Mouse (Mus musculus) limb, embryonic 15.5 days (tissue): Measurements from ENCODE around the gene Atxn3. TPM values are rescaled to one million over a fixed set of nuclear protein-coding genes. Genes with fewer than 3 reads are reported as not detected.
"Not testable (repeated sequence)": the region's sequence is repeated elsewhere in the genome, so short reads cannot be mapped to it uniquely, and the experiment has no call there.

ENCODE experiments used
- ATAC-seq: fragments of 200-750 bp; cut with Nextera tagmentation; 2 replicates; pipeline ENCODE4 v1.8.0; 2017; ENCODE audit warnings: low read depth, moderate TSS enrichment; ENCODE audit not compliant: insufficient number of reproducible peaks, low FRiP score, low TSS enrichment
- H3K27ac ChIP-seq: fragments of 300-500 bp; sonication (generic); 2 replicates; pipeline ENCODE4 v1.5.1; 2015; ENCODE audit warnings: moderate library complexity, mild to moderate bottlenecking, inconsistent platforms
- H3K27me3 ChIP-seq: fragments of 300-500 bp; sonication (generic); 2 replicates; pipeline ENCODE4 v1.6.1; 2015; ENCODE audit warnings: inconsistent platforms
- H3K36me3 ChIP-seq: fragments of 300-500 bp; sonication (generic); 2 replicates; pipeline ENCODE4 v1.6.1; 2015; ENCODE audit warnings: inconsistent platforms
- H3K4me1 ChIP-seq: fragments of 300-500 bp; sonication (generic); 2 replicates; pipeline ENCODE4 v1.6.1; 2015; ENCODE audit warnings: inconsistent platforms
- H3K4me2 ChIP-seq: fragments of 300-500 bp; sonication (generic); 2 replicates; pipeline ENCODE4 v1.6.1; 2015; ENCODE audit warnings: mild to moderate bottlenecking, inconsistent platforms
- H3K4me3 ChIP-seq: fragments of 300-500 bp; sonication (generic); 2 replicates; pipeline ENCODE4 v1.5.1; 2015; ENCODE audit warnings: mild to moderate bottlenecking, inconsistent platforms
- H3K9ac ChIP-seq: fragments of 300-500 bp; sonication (generic); 2 replicates; pipeline ENCODE4 v1.6.1; 2015; ENCODE audit warnings: inconsistent platforms
- H3K9me3 ChIP-seq: fragments of 300-500 bp; sonication (generic); 2 replicates; pipeline ENCODE4 v1.6.1; 2016; ENCODE audit warnings: inconsistent platforms
- WGBS: fragments of 180-500 bp; shearing (Covaris S2); methylation state at CpG from one replicate; pipeline ENCODE4 v1.1.7; 2015; 5-methylcytosine and 5-hydroxymethylcytosine counted together
- polyA plus RNA-seq: library from polyadenylated mRNA; unstranded; fragments of >200 nt; fragmentation: Nextera tagmentation; extraction: Ambion mirVana; gene quantifications from 2 replicates; pipeline ENCODE4 v1.2.1, GENCODE M21; 2015

The Atxn3 gene
- polyA plus RNA-seq, 1 experiment from 2014 or later, result 12.7 TPM

DNA sequence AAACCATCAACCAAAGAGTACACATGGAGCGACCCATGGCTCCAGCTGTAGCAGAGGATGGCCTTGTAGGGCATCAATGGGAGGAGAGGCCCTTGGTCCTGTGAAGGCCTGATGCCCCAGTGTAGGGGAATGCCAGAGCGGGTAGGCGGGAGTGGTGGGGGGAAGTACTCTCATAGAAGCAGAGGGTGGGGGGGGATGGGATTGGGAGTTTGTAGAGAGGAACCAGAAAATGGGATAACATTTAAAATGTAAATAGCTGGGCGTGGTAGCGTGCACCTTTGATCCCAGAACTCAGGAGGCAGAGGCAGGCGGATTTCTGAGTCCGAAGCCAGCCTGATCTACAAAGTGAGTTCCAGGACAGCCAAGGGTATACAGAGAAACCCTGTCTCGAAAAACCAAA lies 2.2 kb downstream of the Atxn3 start:
- 95% methylated on average over 8 of the region's 8 CpGs for WGBS
- ATAC-seq, H3K9ac ChIP-seq, H3K4me2 ChIP-seq, H3K36me3 ChIP-seq, H3K4me3 ChIP-seq, H3K9me3 ChIP-seq, H3K27me3 ChIP-seq, H3K27ac ChIP-seq: not testable (repeated sequence)
- peaks cover 10% of the 10 kb centered on the region; the same call in 1 of the 2 replicates for H3K4me1 ChIP-seq

DNA sequence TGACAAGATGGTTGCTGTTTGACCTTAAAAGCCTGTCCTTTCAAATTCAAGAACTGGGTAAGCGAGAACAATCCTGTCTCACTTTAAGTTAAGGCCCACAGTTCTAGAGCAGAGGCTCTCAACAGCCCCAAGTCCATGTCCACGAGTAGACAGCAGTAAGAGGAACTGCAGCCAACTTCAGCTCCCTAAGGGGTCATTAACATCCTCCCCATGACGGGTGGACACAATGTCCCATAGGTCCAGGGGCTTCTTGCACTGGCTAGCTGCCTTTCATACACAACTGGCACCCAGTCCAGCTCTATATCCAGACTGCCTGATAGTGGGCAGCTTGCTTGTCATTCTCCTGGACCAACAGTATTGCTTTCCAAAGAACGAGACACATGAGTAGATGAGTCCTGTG lies 9.2 kb downstream of the Atxn3 start:
- no peaks in the 10 kb centered on the region for H3K27me3 ChIP-seq
- 69% methylated on average over 4 of the region's 4 CpGs for WGBS
- no peak for ATAC-seq
- H3K36me3 ChIP-seq, result peaks cover 27% of the 10 kb centered on the region
- H3K27ac ChIP-seq, result no peak overlapping the region
- no peaks in the 10 kb centered on the region for H3K9me3 ChIP-seq
- H3K9ac ChIP-seq, result no peak overlapping the region
- H3K4me2 ChIP-seq, result no peak overlapping the region
- H3K4me3 ChIP-seq, result no peak overlapping the region
- H3K4me1 ChIP-seq, result no peaks in the 10 kb centered on the region

- no peak for ATAC-seq
- Histone ChIP-seq H3K36me3 (peaks cover 27% of the 10 kb centered on the region), H3K27me3 (no peaks in the 10 kb centered on the region), H3K9me3 (no peaks in the 10 kb centered on the region), H3K4me1 (no peaks in the 10 kb centered on the region), H3K4me2 (no peak overlapping the region), H3K4me3 (no peak overlapping the region), H3K27ac (no peak overlapping the region), H3K9ac (no peak overlapping the region)
- 80% methylated on average over 8 of the region's 8 CpGs for WGBS
Observed at GRCm38 (mm10) chr12:101947986-101948385, 10.1 kb downstream of the Atxn3 start.

- Histone ChIP-seq H3K27ac (no peak overlapping the region), H3K27me3 (no peaks in the 10 kb centered on the region), H3K9ac (no peak overlapping the region), H3K9me3 (no peaks in the 10 kb centered on the region), H3K4me1 (no peaks in the 10 kb centered on the region), H3K4me2 (no peak overlapping the region), H3K4me3 (no peak overlapping the region), H3K36me3 (peaks cover 62% of the 10 kb centered on the region)
- 88% methylated on average over 7 of the region's 7 CpGs for WGBS
- ATAC-seq, result no peak
Observed at GRCm38 (mm10) chr12:101937572-101937971, 20.5 kb downstream of the Atxn3 start.

DNA sequence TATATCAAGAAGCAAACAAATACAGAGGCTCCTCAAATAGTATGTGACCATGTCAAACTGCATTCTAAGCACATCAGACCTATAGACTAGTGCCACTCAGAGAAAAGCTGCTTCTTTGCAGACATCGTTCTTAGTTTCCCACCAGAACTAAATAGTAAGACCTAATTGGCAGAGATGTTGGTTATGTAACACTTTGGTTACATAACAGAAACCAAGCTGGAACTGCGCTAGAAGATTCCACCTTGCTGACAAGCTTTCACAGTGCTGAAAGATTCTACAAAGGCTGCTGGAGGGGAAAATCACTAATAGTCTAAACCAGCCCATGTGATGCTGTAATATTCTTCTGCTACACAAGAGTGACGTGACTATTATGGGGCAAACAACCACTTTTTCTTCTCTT lies 22.8 kb downstream of the Atxn3 start:
- no peaks in the 10 kb centered on the region for H3K27me3 ChIP-seq
- H3K27ac ChIP-seq, result no peak overlapping the region
- H3K4me3 ChIP-seq, result no peak overlapping the region
- no peak overlapping the region for H3K4me2 ChIP-seq
- 95% methylated on average over 3 of the region's 3 CpGs for WGBS
- no peaks in the 10 kb centered on the region for H3K4me1 ChIP-seq
- H3K36me3 ChIP-seq, result peaks cover 64% of the 10 kb centered on the region
- H3K9ac ChIP-seq, result no peak overlapping the region
- no peak for ATAC-seq
- H3K9me3 ChIP-seq, result no peaks in the 10 kb centered on the region

- H3K27ac ChIP-seq, result no peak overlapping the region
- H3K4me3 ChIP-seq, result no peak overlapping the region
- peaks cover 82% of the 10 kb centered on the region for H3K36me3 ChIP-seq
- no peak overlapping the region for H3K4me2 ChIP-seq
- no peak overlapping the region for H3K9ac ChIP-seq
- ATAC-seq, result no peak
- H3K27me3 ChIP-seq, result no peaks in the 10 kb centered on the region
- 88% methylated on average over 1 of the region's 1 CpGs for WGBS
- H3K4me1 ChIP-seq, result no peaks in the 10 kb centered on the region
- no peaks in the 10 kb centered on the region for H3K9me3 ChIP-seq
Observed at GRCm38 (mm10) chr12:101928423-101928822, 29.6 kb downstream of the Atxn3 start.

DNA sequence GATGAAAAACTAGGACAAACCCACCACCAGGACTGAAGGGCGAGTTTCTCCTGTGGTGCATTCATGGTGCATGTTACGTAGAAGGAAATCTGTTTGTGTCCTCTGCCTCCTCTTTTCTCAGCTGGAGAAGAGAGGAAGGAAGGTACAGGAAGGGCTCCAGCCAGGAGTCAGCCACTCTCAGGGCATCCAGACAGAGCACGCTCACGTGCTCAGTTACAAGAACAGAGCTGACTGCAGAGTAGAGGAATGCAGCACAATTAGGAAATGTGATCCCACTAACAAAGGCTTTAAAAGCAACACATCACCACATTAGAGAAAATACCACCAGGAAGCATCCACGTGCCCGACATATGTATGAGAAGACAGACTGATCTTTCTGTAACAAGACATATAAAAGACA lies 35.7 kb downstream of the Atxn3 start:
- Histone ChIP-seq H3K9ac (no peak overlapping the region), H3K4me3 (no peak overlapping the region), H3K4me2 (no peak overlapping the region), H3K4me1 (no peaks in the 10 kb centered on the region), H3K36me3 (peaks cover 44% of the 10 kb centered on the region), H3K27me3 (no peaks in the 10 kb centered on the region), H3K9me3 (no peaks in the 10 kb centered on the region), H3K27ac (no peak overlapping the region)
- ATAC-seq, result no peak
- WGBS, result 73% methylated on average over 6 of the region's 6 CpGs

- H3K4me2 ChIP-seq, result no peak overlapping the region
- H3K27ac ChIP-seq, result no peak overlapping the region
- no peak for ATAC-seq
- H3K9ac ChIP-seq, result no peak overlapping the region
- H3K4me1 ChIP-seq, result no peaks in the 10 kb centered on the region
- peaks cover 23% of the 10 kb centered on the region for H3K36me3 ChIP-seq
- H3K9me3 ChIP-seq, result no peaks in the 10 kb centered on the region
- no peaks in the 10 kb centered on the region for H3K27me3 ChIP-seq
- 76% methylated on average over 3 of the region's 3 CpGs for WGBS
- no peak overlapping the region for H3K4me3 ChIP-seq
Observed at GRCm38 (mm10) chr12:101919847-101920246, 38.2 kb downstream of the Atxn3 start.

GRCm38 (mm10) chr12:101917165-101917564 lies 40.9 kb downstream of the Atxn3 start:
- 0 out of 2 replicates have a peak, but pooled peaks cover under 1% of the 10 kb centered on the region for H3K36me3 ChIP-seq
- H3K27me3 ChIP-seq, result no peaks in the 10 kb centered on the region
- no peak for ATAC-seq
- no peaks in the 10 kb centered on the region for H3K9me3 ChIP-seq
- H3K4me2 ChIP-seq, result no peak overlapping the region
- H3K4me3 ChIP-seq, result no peak overlapping the region
- H3K4me1 ChIP-seq, result 0 out of 2 replicates have a peak, but pooled peaks cover 5% of the 10 kb centered on the region
- H3K9ac ChIP-seq, result no peak overlapping the region
- H3K27ac ChIP-seq, result no peak overlapping the region

- peak; percentile 92 for ATAC-seq
- under 1% methylated on average over 69 of the region's 69 CpGs for WGBS
- Histone ChIP-seq H3K27me3 (no peaks in the 10 kb centered on the region), H3K4me2 (peak within 1 kb of the TSS; percentile 57), H3K27ac (peak within 1 kb of the TSS; percentile 95), H3K4me1 (peaks cover 17% of the 10 kb centered on the region), H3K9me3 (no peaks in the 10 kb centered on the region; the same call in 1 of the 2 replicates), H3K9ac (peak within 1 kb of the TSS; percentile 95), H3K36me3 (peaks cover 12% of the 10 kb centered on the region), H3K4me3 (peak within 1 kb of the TSS; percentile 68)
Observed at GRCm38 (mm10) chr12:101912626-101913490, 45.2 kb downstream of the Atxn3 start, which contains the start of gene Trip11. Gene Trip11 (minus strand): TSS chr12:101913267.

DNA sequence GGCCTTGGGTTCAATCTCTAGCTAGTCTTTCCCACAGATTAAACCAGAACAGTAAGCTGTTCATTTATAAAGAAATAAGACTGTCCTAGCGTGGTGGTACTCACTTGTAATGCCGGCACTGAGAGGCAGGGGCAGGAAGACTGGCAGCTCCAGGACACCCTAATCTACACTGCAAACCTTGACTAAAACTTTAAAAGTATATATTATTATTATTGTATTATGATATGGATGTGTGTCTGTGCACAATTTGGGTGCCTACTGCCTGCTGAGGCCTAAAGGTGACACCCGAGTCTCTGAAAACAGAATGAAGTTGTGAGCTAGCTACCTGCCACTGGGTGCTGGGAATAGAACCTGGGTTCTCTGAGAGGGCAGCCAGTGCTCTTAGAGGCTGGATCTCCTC lies 46.7 kb downstream of the Atxn3 start:
- peaks cover 17% of the 10 kb centered on the region for H3K4me1 ChIP-seq
- WGBS, result 84% methylated on average over 3 of the region's 3 CpGs
- no peak overlapping the region for H3K27ac ChIP-seq
- no peak overlapping the region for H3K9ac ChIP-seq
- no peaks in the 10 kb centered on the region for H3K27me3 ChIP-seq
- H3K36me3 ChIP-seq, result peaks cover 16% of the 10 kb centered on the region
- peak overlapping the region; percentile 68 for H3K4me3 ChIP-seq
- peak overlapping the region; percentile 57 for H3K4me2 ChIP-seq
- no peaks in the 10 kb centered on the region; the same call in 1 of the 2 replicates for H3K9me3 ChIP-seq
- no peak for ATAC-seq

DNA sequence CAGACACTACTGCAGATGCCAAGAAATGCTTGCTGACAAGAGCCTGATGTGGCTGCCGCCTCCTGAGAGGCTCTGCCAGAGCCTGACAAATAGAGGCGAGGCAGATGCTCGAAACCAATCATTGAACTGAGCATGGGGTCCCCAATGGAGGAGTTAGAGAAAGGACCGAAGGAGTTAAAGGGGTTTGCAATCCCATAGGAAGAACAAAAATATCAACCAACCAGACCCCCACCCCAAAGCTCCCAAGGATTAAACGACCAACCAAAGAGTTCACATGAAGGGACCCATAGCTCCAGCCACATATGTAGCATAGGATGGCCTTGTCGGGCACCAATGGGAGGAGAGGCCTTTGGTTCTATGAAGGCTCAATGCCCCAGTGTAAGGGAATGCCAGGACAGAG lies 47.7 kb downstream of the Atxn3 start:
- no peaks in the 10 kb centered on the region; the same call in 1 of the 2 replicates for H3K9me3 ChIP-seq
- WGBS, result 89% methylated on average over 6 of the region's 6 CpGs
- no peak overlapping the region for H3K4me3 ChIP-seq
- no peak for ATAC-seq
- no peaks in the 10 kb centered on the region for H3K27me3 ChIP-seq
- no peak overlapping the region for H3K4me2 ChIP-seq
- H3K27ac ChIP-seq, result no peak overlapping the region
- peaks cover 16% of the 10 kb centered on the region for H3K36me3 ChIP-seq
- no peak overlapping the region for H3K9ac ChIP-seq
- peaks cover 17% of the 10 kb centered on the region for H3K4me1 ChIP-seq
